8 mouse cellular contexts compared by ENCODE assay signal in genomic region chrX:70385276-70385961, GRCm38 (mm10). TPM values are rescaled to one million over a fixed set of nuclear protein-coding genes. Genes with fewer than 3 reads are reported as not detected.
DNase-seq lines count a peak whose midpoint lies in the region; ATAC-seq and TF ChIP-seq lines count a peak whose summit lies in the region.

TSS of gene 1110012L19Rik (plus strand) at chrX:70385877.

- DNase-seq in A20 (ENCODE audit: low read depth, low spot score): peak; percentile 86
- peak; percentile 88 to 89 for DNase-seq in heart, adult 9 months (ENCODE audit: low spot score in 2 of 2)
- peak; percentile 46 to 66 for DNase-seq in spleen, postnatal 4 days (ENCODE audit: low spot score in 2 of 2)

- peak within 1 kb of the TSS; percentile 76 for H3K4me3 ChIP-seq in bone marrow, adult 2 months (replicated peaks; ENCODE audit: control insufficient read depth, low read depth, low read length)
- H3K4me3 ChIP-seq in embryonic fibroblast, embryonic 13.5 days (ENCODE audit: insufficient read depth, low read length): peak within 1 kb of the TSS; percentile 70
- peak within 1 kb of the TSS; percentile 56 for H3K4me3 ChIP-seq in kidney, embryonic 14.5 days (ENCODE audit: low read length)
- peak within 1 kb of the TSS; percentile 51 for H3K4me3 ChIP-seq in limb, embryonic 15.5 days

- no peak for TF ChIP-seq CTCF in bone marrow, adult 2 months (IDR thresholded peaks at IDR 0.05; ENCODE audit: control insufficient read depth, insufficient read depth, low read length)
- TF ChIP-seq CTCF in embryonic fibroblast, embryonic 13.5 days (IDR thresholded peaks at IDR 0.05; ENCODE audit: borderline replicate concordance, insufficient read depth, low read length): no peak

- no peaks in the 10 kb centered on the region for H3K9me3 ChIP-seq in kidney, embryonic 14.5 days (ENCODE audit: control insufficient read depth, low read length)
- H3K9me3 ChIP-seq in limb, embryonic 15.5 days: no peaks in the 10 kb centered on the region

- peak; percentile 97 for ATAC-seq in kidney, embryonic 14.5 days (ENCODE audit: low FRiP score, low TSS enrichment)
- peak; percentile 86 for ATAC-seq in limb, embryonic 15.5 days (ENCODE audit: insufficient number of reproducible peaks, low FRiP score, low TSS enrichment, low read depth)
- peak; percentile 88 for ATAC-seq in monocyte, adult 5-6 weeks (replicated peaks; ENCODE audit: insufficient number of reproducible peaks, low FRiP score, low TSS enrichment, poor library complexity, severe bottlenecking)

- H3K36me3 ChIP-seq in kidney, embryonic 14.5 days (ENCODE audit: control insufficient read depth, insufficient read depth, low read length): peaks cover 3% of the 10 kb centered on the region; the same call in 1 of the 2 replicates
- peaks cover 6% of the 10 kb centered on the region; the same call in 1 of the 2 replicates for H3K36me3 ChIP-seq in limb, embryonic 15.5 days

- peak within 1 kb of the TSS; percentile 56 for H3K27ac ChIP-seq in bone marrow, adult 2 months (ENCODE audit: control insufficient read depth, insufficient read depth, low read depth, low read length, poor library complexity)
- H3K27ac ChIP-seq in embryonic fibroblast, embryonic 13.5 days (ENCODE audit: insufficient read depth, low read length): peak within 1 kb of the TSS; percentile 91
- peak within 1 kb of the TSS; percentile 71; the same call in 1 of the 2 replicates for H3K27ac ChIP-seq in kidney, embryonic 14.5 days (ENCODE audit: low read depth, low read length)
- H3K27ac ChIP-seq in limb, embryonic 15.5 days: peak within 1 kb of the TSS; percentile 89

- H3K4me2 ChIP-seq in kidney, embryonic 14.5 days (replicated peaks; ENCODE audit: low read depth, low read length): peak within 1 kb of the TSS; percentile 50
- peak within 1 kb of the TSS; percentile 44 for H3K4me2 ChIP-seq in limb, embryonic 15.5 days

- no peak for TF ChIP-seq POLR2A in bone marrow, adult 2 months (IDR thresholded peaks at IDR 0.05; ENCODE audit: borderline replicate concordance, control insufficient read depth, low read depth, low read length)
- peak; percentile 67 for TF ChIP-seq POLR2A in embryonic fibroblast, embryonic 13.5 days (IDR thresholded peaks at IDR 0.05; ENCODE audit: low read depth, low read length)

- no peaks in the 10 kb centered on the region for H3K4me1 ChIP-seq in bone marrow, adult 2 months (ENCODE audit: control insufficient read depth, insufficient read depth, low read length)
- H3K4me1 ChIP-seq in embryonic fibroblast, embryonic 13.5 days (ENCODE audit: control insufficient read depth, insufficient read depth, low read length): no peaks in the 10 kb centered on the region
- H3K4me1 ChIP-seq in kidney, embryonic 14.5 days (ENCODE audit: control insufficient read depth, insufficient read depth, low read length): 0 out of 2 replicates have a peak, but pooled peaks cover 4% of the 10 kb centered on the region
- no peaks in the 10 kb centered on the region for H3K4me1 ChIP-seq in limb, embryonic 15.5 days

- H3K27me3 ChIP-seq in kidney, embryonic 14.5 days (ENCODE audit: control insufficient read depth, insufficient read depth, low read length): no peaks in the 10 kb centered on the region
- no peaks in the 10 kb centered on the region for H3K27me3 ChIP-seq in limb, embryonic 15.5 days

- peak within 1 kb of the TSS; percentile 59 for H3K9ac ChIP-seq in kidney, embryonic 14.5 days (ENCODE audit: low read depth, low read length)
- peak within 1 kb of the TSS; percentile 42; the same call in 1 of the 2 replicates for H3K9ac ChIP-seq in limb, embryonic 15.5 days

- 12% methylated on average over 22 of the region's 22 CpGs for WGBS in bone marrow, adult 2 months
- WGBS in kidney, embryonic 14.5 days: 26% methylated on average over 22 of the region's 22 CpGs
- WGBS in limb, embryonic 15.5 days: 20% methylated on average over 22 of the region's 22 CpGs

RNA-seq across cellular contexts. Expression of gene 1110012L19Rik, which starts in this region (rescaled TPM):
- 9.0 and 9.3 TPM in 2 replicates for polyA plus RNA-seq in bone marrow, adult 2 months (2011; ENCODE audit: insufficient read depth, insufficient read length, low replicate concordance, missing spikeins)
- 25.0 and 30.1 TPM in 2 replicates for polyA plus RNA-seq in embryonic fibroblast, embryonic 13.5 days (2011; ENCODE audit: insufficient read length, low read depth, missing spikeins)
- 36.1 and 39.3 TPM in 2 replicates for polyA plus RNA-seq in kidney, embryonic 14.5 days (2014; fragmentation: Nextera tagmentation; extraction: Ambion mirVana)
- polyA plus RNA-seq in limb, embryonic 15.5 days (2015; fragmentation: Nextera tagmentation; extraction: Ambion mirVana): 26.7 and 30.3 TPM in 2 replicates
- total RNA-seq in monocyte, adult 5-6 weeks (2017): 12.1 to 27.5 TPM (median 12.8 TPM) in 3 replicates

Comparison
In these comparisons a context has a peak if more than half of its experiments do, and no peak if none do; other contexts are left out.
1. Peak in every context shown above with its lines: DNase-seq, ATAC-seq, H3K4me3 ChIP-seq and H3K27ac ChIP-seq.